Mouse (Mus musculus) bone marrow macrophage, adult 2 months (primary cell): ENCODE measurements around the gene Hand2.

Experiments
- CTCF ChIP-seq: IDR thresholded peaks from 2 replicates; pipeline ENCODE4 v1.5.1; 2012; ENCODE audit warnings: low read depth, mild to moderate bottlenecking, low read length, moderate library complexity
- POLR2A ChIP-seq: IDR thresholded peaks from 2 replicates; pipeline ENCODE4 v1.6.1; 2012; ENCODE audit warnings: mild to moderate bottlenecking, low read depth, low read length, borderline replicate concordance

- no peak for TF ChIP-seq POLR2A
- no peak for TF ChIP-seq CTCF
These were observed 5.6 kb downstream of the Hand2 start for GRCm38 (mm10) chr8:57326091-57327065.
